Mouse (Mus musculus) layer of hippocampus, adult 9-11 months (tissue): ENCODE results near the gene Ccser2.

Experiments used
- DNase-seq: peaks from one replicate; pipeline ENCODE4 v3.0.0; 2022

Gene Ccser2

GRCm38 (mm10) chr14:36866966-36867700, 101.4 kb downstream of the Ccser2 start:
- peak; percentile 63 for DNase-seq

- DNase-seq, result peak; percentile 62
Measured at GRCm38 (mm10) chr14:36863877-36864489, 104.6 kb downstream of the Ccser2 start.

GRCm38 (mm10) chr14:36862387-36862786, 106.2 kb downstream of the Ccser2 start:
- DNase-seq, result peak; percentile 30

- DNase-seq, result no peak
Measured at GRCm38 (mm10) chr14:36858932-36859331, 109.6 kb downstream of the Ccser2 start.

- no peak for DNase-seq
Measured at GRCm38 (mm10) chr14:36852972-36853371, 115.6 kb downstream of the Ccser2 start.

GRCm38 (mm10) chr14:36848860-36849259, 119.7 kb downstream of the Ccser2 start:
- DNase-seq, result no peak
